Mouse (Mus musculus) MEL (cell line): Measurements from ENCODE around the gene Chrnb4.

Experiments used
- CTCF ChIP-seq, 3 experiments: IDR thresholded peaks in 2 of 3; conservative IDR thresholded peaks in 1 of 3; 2 replicates each; pipeline ENCODE4 v1.5.1; 2011 to 2012; ENCODE audit warnings: low read length in 3 of 3, low read depth in 2 of 3, mild to moderate bottlenecking in 2 of 3, improper control_type of control experiment in 1 of 3, inconsistent platforms in 1 of 3, mixed read lengths in 1 of 3, moderate library complexity in 1 of 3; ENCODE audit not compliant: control insufficient read depth in 1 of 3, insufficient read depth in 1 of 3, poor library complexity in 1 of 3, severe bottlenecking in 1 of 3
- EP300 ChIP-seq, 2 experiments: IDR thresholded peaks; 2 replicates each; pipeline ENCODE4 v1.6.1; 2011; ENCODE audit warnings: improper control_type of control experiment in 2 of 2, low read length in 2 of 2, low read depth in 1 of 2, mild to moderate bottlenecking in 1 of 2
- KAT2A ChIP-seq: conservative IDR thresholded peaks from 2 replicates; pipeline ENCODE4 v1.6.1; 2012; ENCODE audit warnings: low read depth, low read length, improper control_type of control experiment, inconsistent platforms
- MAFK ChIP-seq: IDR thresholded peaks from 2 replicates; pipeline ENCODE4 v1.6.1; 2011; ENCODE audit warnings: low read depth, mild to moderate bottlenecking, low read length, improper control_type of control experiment, borderline replicate concordance
- MAX ChIP-seq: IDR thresholded peaks from 2 replicates; pipeline ENCODE4 v1.6.1; 2011; ENCODE audit warnings: low read length, improper control_type of control experiment
- MAZ ChIP-seq: IDR thresholded peaks from 2 replicates; pipeline ENCODE4 v1.6.1; 2012; ENCODE audit warnings: low read depth, mild to moderate bottlenecking, inconsistent platforms, low read length, improper control_type of control experiment
- NELFE ChIP-seq: IDR thresholded peaks from 2 replicates; pipeline ENCODE4 v1.6.1; 2011; ENCODE audit warnings: low read depth, low read length, improper control_type of control experiment
- POLR2A ChIP-seq, 2 experiments: IDR thresholded peaks; 2 replicates each; pipeline ENCODE4 v1.6.1; 2011 to 2012; ENCODE audit warnings: low read length in 2 of 2, mild to moderate bottlenecking in 2 of 2, control low read depth in 1 of 2, improper control_type of control experiment in 1 of 2, low read depth in 1 of 2, moderate library complexity in 1 of 2; ENCODE audit not compliant: control insufficient read depth in 1 of 2, insufficient read depth in 1 of 2, poor library complexity in 1 of 2
- POLR2AphosphoS2 ChIP-seq: IDR thresholded peaks from 2 replicates; pipeline ENCODE4 v1.6.1; 2011; ENCODE audit warnings: low read length, improper control_type of control experiment
- TAL1 ChIP-seq: IDR thresholded peaks from 2 replicates; pipeline ENCODE4 v1.6.1; 2012; ENCODE audit warnings: mild to moderate bottlenecking, inconsistent platforms, low read length, moderate library complexity, mixed read lengths
- ZNF384 ChIP-seq: IDR thresholded peaks from 2 replicates; pipeline ENCODE4 v1.6.1; 2012; ENCODE audit warnings: low read depth, mild to moderate bottlenecking, inconsistent platforms, low read length, improper control_type of control experiment

DNA sequence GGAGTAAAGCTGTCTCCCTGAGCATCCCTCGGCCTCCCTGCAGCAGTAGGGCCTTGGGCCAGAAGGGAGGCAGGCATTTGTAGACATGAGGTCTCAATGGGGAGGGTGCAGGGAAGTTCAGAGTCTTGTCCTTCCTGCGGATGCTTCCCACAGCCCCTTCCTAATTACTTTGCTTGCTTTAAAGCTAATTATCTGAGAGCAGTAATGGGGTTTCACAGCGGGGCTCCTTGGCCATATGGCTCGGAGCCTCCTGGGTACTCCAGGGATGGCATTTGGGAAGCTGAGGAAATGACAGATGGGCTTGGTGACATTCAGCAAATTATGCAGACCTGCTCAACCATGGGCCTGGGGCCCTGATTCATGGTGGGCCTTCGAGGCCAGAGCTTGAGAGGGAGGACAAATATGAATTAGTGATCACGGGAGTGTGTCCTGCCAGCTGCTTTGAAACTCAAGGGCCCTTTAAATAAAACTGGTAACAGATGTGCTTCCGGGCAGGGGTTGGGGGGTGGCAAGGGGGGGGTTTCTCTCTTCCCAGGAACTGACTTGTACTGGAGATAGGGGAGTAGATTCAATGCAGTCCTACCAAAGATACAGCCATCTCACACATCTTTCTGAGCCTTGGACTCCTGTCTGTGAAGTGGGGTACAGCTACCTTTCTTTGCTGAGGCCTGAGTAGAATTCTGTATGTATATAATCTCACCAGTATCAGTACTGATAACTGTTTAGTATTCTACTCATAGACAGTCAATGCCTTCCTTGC is 34.8 kb upstream of the Chrnb4 start:
- TF ChIP-seq CTCF (IDR thresholded peaks at IDR 0.05 in 2 of 3, conservative IDR thresholded peaks at IDR 0.05 in 1 of 3; ENCODE audit: control insufficient read depth in 1 of 3, insufficient read depth in 1 of 3, low read depth in 2 of 3, low read length in 3 of 3, poor library complexity in 1 of 3, severe bottlenecking in 1 of 3) (no peak), MAZ (no peak), POLR2A (IDR thresholded peaks at IDR 0.05; ENCODE audit: control insufficient read depth in 1 of 2, insufficient read depth in 1 of 2, low read depth in 1 of 2, low read length in 2 of 2, poor library complexity in 1 of 2) (no peak), POLR2AphosphoS2 (no peak), MAFK (no peak), EP300 (IDR thresholded peaks at IDR 0.05; ENCODE audit: low read depth in 1 of 2, low read length in 2 of 2) (no peak), MAX (no peak), KAT2A (no peak), TAL1 (no peak), NELFE (no peak), ZNF384 (no peak)
